Mouse (Mus musculus) heart, postnatal 25 days (tissue): ENCODE data around the gene Fkbp2. TPM values are rescaled to one million over a fixed set of nuclear protein-coding genes. Genes with fewer than 3 reads are reported as not detected.

Experiments
- DNase-seq: peaks from one replicate; pipeline ENCODE4 v3.0.0; 2022; ENCODE audit warnings: low spot score
- intact Hi-C: fragments of 180-260 bp; cut with DNase I; formaldehyde crosslinking; loops from one replicate; pipeline ENCODE4 v1.15.1; 2025
- total RNA-seq, 2 experiments: library from RNA; stranded (reverse); gene quantifications; 2 replicates each; pipeline ENCODE4 v1.2.3; 2021

Gene Fkbp2
- total RNA-seq, 2 experiments from 2014 or later = 16.5 to 22.2 TPM

GRCm38 (mm10) chr19:6974211-6975205, 5.8 kb downstream of the Fkbp2 start, which contains the start of gene Ppp1r14b:
Ppp1r14b (plus strand) TSS chr19:6974968.
- intact Hi-C loops = loop anchor here (5.0 kb wide), 1 partner anchor 48 kb away; no protein-coding TSS in a partner anchor
- DNase-seq = peak; percentile 64

- no peak for DNase-seq
- intact Hi-C loops = no loop called here
Measured at GRCm38 (mm10) chr19:6973581-6974190, 6.6 kb downstream of the Fkbp2 start.

GRCm38 (mm10) chr19:6972247-6972917, 7.9 kb downstream of the Fkbp2 start:
- no peak for DNase-seq
- intact Hi-C loops = no loop called here

- DNase-seq = no peak
- intact Hi-C loops = no loop called here
Measured at GRCm38 (mm10) chr19:6971644-6972043, 8.7 kb downstream of the Fkbp2 start.

- no peak for DNase-seq
- intact Hi-C loops = no loop called here
Measured at GRCm38 (mm10) chr19:6970460-6971085, 9.7 kb downstream of the Fkbp2 start.

- intact Hi-C loops = loop anchor here (2.0 kb wide), 2 partner anchors 15 to 47 kb away; no protein-coding TSS in a partner anchor
- peak; percentile 55 for DNase-seq
Measured at GRCm38 (mm10) chr19:6969665-6970381, 10.5 kb downstream of the Fkbp2 start.

GRCm38 (mm10) chr19:6969291-6969664, 11.0 kb downstream of the Fkbp2 start:
- intact Hi-C loops = loop anchor here (2.0 kb wide), 2 partner anchors 14 to 46 kb away; no protein-coding TSS in a partner anchor

GRCm38 (mm10) chr19:6968491-6969271, 11.6 kb downstream of the Fkbp2 start:
- intact Hi-C loops = loop anchor here (2.0 kb wide), 2 partner anchors 14 to 46 kb away; no protein-coding TSS in a partner anchor
- no peak for DNase-seq

More at GRCm38 (mm10) chr19:6969291-6969664, 11.0 kb downstream of the Fkbp2 start:
- no peak for DNase-seq

GRCm38 (mm10) chr19:6956461-6956860, 23.8 kb downstream of the Fkbp2 start:
- no peak for DNase-seq
- intact Hi-C loops = no loop called here

GRCm38 (mm10) chr19:6955424-6955823, 24.9 kb downstream of the Fkbp2 start:
- intact Hi-C loops = loop anchor here (2.0 kb wide), 1 partner anchor 13 kb away; no protein-coding TSS in a partner anchor
- no peak for DNase-seq

- intact Hi-C loops = loop anchor here (2.0 kb wide), 1 partner anchor 15 kb away; no protein-coding TSS in a partner anchor
- no peak for DNase-seq
Measured at GRCm38 (mm10) chr19:6954046-6954445, 26.3 kb downstream of the Fkbp2 start.

GRCm38 (mm10) chr19:6952712-6953037, 27.6 kb downstream of the Fkbp2 start:
- intact Hi-C loops = no loop called here
- DNase-seq = peak; percentile 48

GRCm38 (mm10) chr19:6951994-6952711, 28.1 kb downstream of the Fkbp2 start:
- intact Hi-C loops = loop anchor here (1.0 kb wide), 1 partner anchor 11 kb away; the partner anchor contains the start of gene Bad
- peak; percentile 82 for DNase-seq

- DNase-seq = peak; percentile 96
- intact Hi-C loops = loop anchor here (1.0 kb wide), 1 partner anchor 10 kb away; the partner anchor contains the start of gene Bad
Measured at GRCm38 (mm10) chr19:6951381-6951968, 28.8 kb downstream of the Fkbp2 start.

GRCm38 (mm10) chr19:6950613-6951153, 29.6 kb downstream of the Fkbp2 start:
- no peak for DNase-seq
- intact Hi-C loops = loop anchor here (1.0 kb wide), 1 partner anchor 9 kb away; the partner anchor contains the start of gene Bad

GRCm38 (mm10) chr19:6949951-6950350, 30.4 kb downstream of the Fkbp2 start:
- intact Hi-C loops = loop anchor here (5.0 kb wide), 1 partner anchor 703 kb away; no protein-coding TSS in a partner anchor
- no peak for DNase-seq

- DNase-seq = no peak
- intact Hi-C loops = loop anchor here (5.0 kb wide), 1 partner anchor 702 kb away; no protein-coding TSS in a partner anchor
Measured at GRCm38 (mm10) chr19:6949532-6949931, 30.8 kb downstream of the Fkbp2 start.
